ENCODE assay signal across 9 mouse cellular contexts in genomic region chr19:46618322-46618721, GRCm38 (mm10). TPM values are rescaled to one million over a fixed set of nuclear protein-coding genes. Genes with fewer than 3 reads are reported as not detected.
DNase-seq lines count a peak whose midpoint lies in the region; ATAC-seq and TF ChIP-seq lines count a peak whose summit lies in the region.
"Had no signal": no experiment of that assay in that cellular context is flagged by ENCODE, and none has a peak within 500 bp of the region (broad histone marks: within the 10 kb centered on the region; RNA-seq: fewer than 3 reads in every experiment).

No protein-coding gene starts in this region.

- H3K9ac ChIP-seq in liver, embryonic 16.5 days (ENCODE audit: low read depth, low read length): no peak overlapping the region
- H3K9ac ChIP-seq in forebrain, embryonic 12.5 days: no peak overlapping the region; the same call in 1 of the 2 replicates
- H3K9ac ChIP-seq in midbrain, postnatal 0 days (replicated peaks; ENCODE audit: low read length, poor library complexity, severe bottlenecking): no peak overlapping the region
- H3K9ac ChIP-seq: embryonic facial prominence, embryonic 15.5 days had no signal

- ATAC-seq in liver, embryonic 16.5 days (ENCODE audit: low read depth): peak; percentile 28; the same call in 1 of the 2 replicates
- ATAC-seq in forebrain, embryonic 12.5 days (ENCODE audit: low FRiP score): no peak
- ATAC-seq in hematopoietic stem cell, adult 5-6 weeks (replicated peaks in 1 of 2; ENCODE audit: insufficient read depth in 1 of 2, low FRiP score in 2 of 2, low TSS enrichment in 1 of 2, low read depth in 1 of 2, poor library complexity in 2 of 2, severe bottlenecking in 2 of 2): peak; percentile 46 to 68; a peak in 3 of 4 replicates
- no peak for ATAC-seq in midbrain, postnatal 0 days (ENCODE audit: low FRiP score)

- H3K36me3 ChIP-seq in liver, embryonic 16.5 days (ENCODE audit: control insufficient read depth, insufficient read depth): no peaks in the 10 kb centered on the region; the same call in 1 of the 2 replicates
- peaks cover 15% of the 10 kb centered on the region; the same call in 1 of the 2 replicates for H3K36me3 ChIP-seq in forebrain, embryonic 12.5 days (replicated peaks)
- H3K36me3 ChIP-seq in midbrain, postnatal 0 days (ENCODE audit: insufficient read depth, low read length): no peaks in the 10 kb centered on the region; the same call in 1 of the 2 replicates
- H3K36me3 ChIP-seq in kidney, adult 2 months (ENCODE audit: control insufficient read depth, insufficient read depth, low read length): no peaks in the 10 kb centered on the region

- no peak for TF ChIP-seq POLR2A in kidney, adult 2 months (IDR thresholded peaks at IDR 0.05; ENCODE audit: low read depth, low read length)

- no peak overlapping the region for H3K4me3 ChIP-seq in liver, embryonic 16.5 days (ENCODE audit: low read depth, low read length)
- H3K4me3 ChIP-seq in forebrain, embryonic 12.5 days (replicated peaks): no peak overlapping the region
- no peak overlapping the region for H3K4me3 ChIP-seq in midbrain, postnatal 0 days (ENCODE audit: low read depth, low read length)
- H3K4me3 ChIP-seq in kidney, adult 2 months (ENCODE audit: insufficient read depth, low read depth, low read length): no peak overlapping the region
- H3K4me3 ChIP-seq: embryonic facial prominence, embryonic 15.5 days had no signal

- no peak for DNase-seq in liver
- no peak for DNase-seq in midbrain, postnatal 0 days (ENCODE audit: low spot score)
- DNase-seq in kidney, adult 2 months: no peak
- no peak for DNase-seq in adrenal gland, adult 8-10 months
- DNase-seq: thymus, postnatal 4 days had no signal

- H3K4me2 ChIP-seq in liver, embryonic 16.5 days (ENCODE audit: low read depth, low read length): no peak overlapping the region
- no peak overlapping the region for H3K4me2 ChIP-seq in forebrain, embryonic 12.5 days
- H3K4me2 ChIP-seq in midbrain, postnatal 0 days (ENCODE audit: low read depth, low read length, poor library complexity, severe bottlenecking): no peak overlapping the region
- H3K4me2 ChIP-seq: embryonic facial prominence, embryonic 15.5 days had no signal

- WGBS in liver, embryonic 16.5 days (ENCODE audit: insufficient replicate concordance): 47% methylated on average over 9 of the region's 9 CpGs
- WGBS in forebrain, embryonic 12.5 days: 44% methylated on average over 9 of the region's 9 CpGs
- 42% methylated on average over 9 of the region's 9 CpGs for WGBS in midbrain, postnatal 0 days
- 63% methylated on average over 9 of the region's 9 CpGs for WGBS in kidney, adult 2 months

- H3K27me3 ChIP-seq in liver, embryonic 16.5 days (ENCODE audit: control insufficient read depth, insufficient read depth, low read depth, low read length): no peaks in the 10 kb centered on the region
- no peaks in the 10 kb centered on the region for H3K27me3 ChIP-seq in forebrain, embryonic 12.5 days
- no peaks in the 10 kb centered on the region for H3K27me3 ChIP-seq in midbrain, postnatal 0 days (ENCODE audit: insufficient read depth, low read length)
- no peaks in the 10 kb centered on the region for H3K27me3 ChIP-seq in kidney, adult 2 months (replicated peaks; ENCODE audit: control insufficient read depth, insufficient read depth, low read length)
- H3K27me3 ChIP-seq: embryonic facial prominence, embryonic 15.5 days had no signal

- 0 out of 2 replicates have a peak overlapping the region, but pooled peaks have one; percentile 2 for H3K27ac ChIP-seq in liver, embryonic 16.5 days (ENCODE audit: low read length)
- H3K27ac ChIP-seq in forebrain, embryonic 12.5 days: peak overlapping the region; percentile 38; the same call in 1 of the 2 replicates
- H3K27ac ChIP-seq in midbrain, postnatal 0 days (ENCODE audit: low read depth, low read length): 0 out of 2 replicates have a peak overlapping the region, but pooled peaks have one; percentile 2
- no peak overlapping the region for H3K27ac ChIP-seq in kidney, adult 2 months (ENCODE audit: insufficient read depth, low read depth, low read length)

- peaks cover 29% of the 10 kb centered on the region for H3K4me1 ChIP-seq in liver, embryonic 16.5 days (ENCODE audit: control insufficient read depth, low read depth, low read length)
- H3K4me1 ChIP-seq in forebrain, embryonic 12.5 days: peaks cover 44% of the 10 kb centered on the region
- peaks cover 14% of the 10 kb centered on the region; the same call in 1 of the 2 replicates for H3K4me1 ChIP-seq in midbrain, postnatal 0 days (ENCODE audit: insufficient read depth, low read length)
- H3K4me1 ChIP-seq in kidney, adult 2 months (ENCODE audit: control insufficient read depth, insufficient read depth, low read length): peaks cover 13% of the 10 kb centered on the region

- H3K9me3 ChIP-seq in liver, embryonic 16.5 days (replicated peaks; ENCODE audit: control insufficient read depth, low read length): no peaks in the 10 kb centered on the region
- H3K9me3 ChIP-seq in forebrain, embryonic 12.5 days: no peaks in the 10 kb centered on the region
- H3K9me3 ChIP-seq in midbrain, postnatal 0 days (ENCODE audit: low read length): no peaks in the 10 kb centered on the region
- H3K9me3 ChIP-seq: embryonic facial prominence, embryonic 15.5 days had no signal

- no peak for TF ChIP-seq CTCF in midbrain, postnatal 0 days (IDR thresholded peaks at IDR 0.05)
- no peak for TF ChIP-seq CTCF in kidney, adult 2 months (conservative IDR thresholded peaks at IDR 0.05; ENCODE audit: insufficient read depth, insufficient read length, low read depth, low read length)

RNA-seq across cellular contexts. Expression of gene Wbp1l, which starts 19.4 kb away (rescaled TPM):
- polyA plus RNA-seq in liver, embryonic 16.5 days (2015; fragmentation: Nextera tagmentation; extraction: Ambion mirVana): 24.8 and 31.5 TPM in 2 replicates
- 43.2 and 44.5 TPM in 2 replicates for polyA plus RNA-seq in forebrain, embryonic 12.5 days (2016; fragmentation: Nextera tagmentation; extraction: Ambion mirVana)
- 40.5 and 41.6 TPM in 2 replicates for total RNA-seq in hematopoietic stem cell, adult 5-6 weeks (2017)
- 44.2 and 44.8 TPM in 2 replicates for total RNA-seq in midbrain, postnatal 0 days (2014; rRNA removed)
- 27.1 and 27.8 TPM in 2 replicates for polyA plus RNA-seq in midbrain, postnatal 0 days (2015; fragmentation: Nextera tagmentation; extraction: Ambion mirVana)
- 60.1 and 60.3 TPM in 2 replicates for polyA plus RNA-seq in kidney, adult 2 months (2012; rRNA removed)
- 100 to 1,000 TPM; 149 to 232 (median 189) TPM for total RNA-seq in adrenal gland, adult 8-10 months (2022)

RNA-seq across cellular contexts. Expression of gene Sfxn2, which starts 45.2 kb away (rescaled TPM):
- 33.4 and 37.6 TPM in 2 replicates for polyA plus RNA-seq in liver, embryonic 16.5 days (2015; fragmentation: Nextera tagmentation; extraction: Ambion mirVana)
- polyA plus RNA-seq in forebrain, embryonic 12.5 days (2016; fragmentation: Nextera tagmentation; extraction: Ambion mirVana): 12.2 and 14.6 TPM in 2 replicates
- 7.8 and 12.5 TPM in 2 replicates for total RNA-seq in hematopoietic stem cell, adult 5-6 weeks (2017)
- total RNA-seq in midbrain, postnatal 0 days (2014; rRNA removed): 5.9 and 6.0 TPM in 2 replicates
- polyA plus RNA-seq in midbrain, postnatal 0 days (2015; fragmentation: Nextera tagmentation; extraction: Ambion mirVana): 9.5 and 9.8 TPM in 2 replicates
- polyA plus RNA-seq in kidney, adult 2 months (2012; rRNA removed): 18.9 and 23.0 TPM in 2 replicates
- 10 to 100 TPM in 3 of 4 experiments, 1 to 10 TPM in 1; 7.0 to 16.4 (median 12.0) TPM for total RNA-seq in adrenal gland, adult 8-10 months (2022)

RNA-seq across cellular contexts. Expression of gene Arl3, which starts 45.3 kb away (rescaled TPM):
- polyA plus RNA-seq in liver, embryonic 16.5 days (2015; fragmentation: Nextera tagmentation; extraction: Ambion mirVana): 23.6 and 27.1 TPM in 2 replicates
- 216 and 224 TPM in 2 replicates for polyA plus RNA-seq in forebrain, embryonic 12.5 days (2016; fragmentation: Nextera tagmentation; extraction: Ambion mirVana)
- 28.8 and 35.8 TPM in 2 replicates for total RNA-seq in hematopoietic stem cell, adult 5-6 weeks (2017)
- 94.5 and 109 TPM in 2 replicates for total RNA-seq in midbrain, postnatal 0 days (2014; rRNA removed)
- 192 and 194 TPM in 2 replicates for polyA plus RNA-seq in midbrain, postnatal 0 days (2015; fragmentation: Nextera tagmentation; extraction: Ambion mirVana)
- polyA plus RNA-seq in kidney, adult 2 months (2012; rRNA removed): 52.5 and 62.8 TPM in 2 replicates
- 10 to 100 TPM; 39.0 to 81.8 (median 61.0) TPM for total RNA-seq in adrenal gland, adult 8-10 months (2022)

RNA-seq across cellular contexts. Expression of gene Cyp17a1, which starts 54.6 kb away (rescaled TPM):
- polyA plus RNA-seq in liver, embryonic 16.5 days (2015; fragmentation: Nextera tagmentation; extraction: Ambion mirVana): 1.9 and 2.4 TPM in 2 replicates
- not detected in 2 replicates for polyA plus RNA-seq in forebrain, embryonic 12.5 days (2016; fragmentation: Nextera tagmentation; extraction: Ambion mirVana)
- total RNA-seq in hematopoietic stem cell, adult 5-6 weeks (2017): not detected in 2 replicates
- total RNA-seq in midbrain, postnatal 0 days (2014; rRNA removed): not detected in 2 replicates
- polyA plus RNA-seq in midbrain, postnatal 0 days (2015; fragmentation: Nextera tagmentation; extraction: Ambion mirVana): not detected in 2 replicates
- polyA plus RNA-seq in kidney, adult 2 months (2012; rRNA removed): 0.27 and 0.29 TPM in 2 replicates
- total RNA-seq in adrenal gland, adult 8-10 months (2022): 1 to 10 TPM; 1.7 to 3.9 (median 3.1) TPM

Comparison
In these comparisons a context has a peak if more than half of its experiments do, and no peak if none do; other contexts are left out.
1. ATAC-seq: peak in liver, embryonic 16.5 days (single experiment) and hematopoietic stem cell, adult 5-6 weeks (2 of 2); none in forebrain, embryonic 12.5 days (single experiment) and midbrain, postnatal 0 days (single experiment).